Mouse (Mus musculus) embryo, embryonic 9.5 days (tissue): ENCODE data around the gene Cntrob.
"Not testable (repeated sequence)": the region's sequence is repeated elsewhere in the genome, so short reads cannot be mapped to it uniquely, and the experiment has no call there.

Source experiments
- DNase-seq: peaks from one replicate; pipeline ENCODE4 v3.0.0-alpha.2; 2017; ENCODE audit errors: extremely low spot score

Gene Cntrob

DNA sequence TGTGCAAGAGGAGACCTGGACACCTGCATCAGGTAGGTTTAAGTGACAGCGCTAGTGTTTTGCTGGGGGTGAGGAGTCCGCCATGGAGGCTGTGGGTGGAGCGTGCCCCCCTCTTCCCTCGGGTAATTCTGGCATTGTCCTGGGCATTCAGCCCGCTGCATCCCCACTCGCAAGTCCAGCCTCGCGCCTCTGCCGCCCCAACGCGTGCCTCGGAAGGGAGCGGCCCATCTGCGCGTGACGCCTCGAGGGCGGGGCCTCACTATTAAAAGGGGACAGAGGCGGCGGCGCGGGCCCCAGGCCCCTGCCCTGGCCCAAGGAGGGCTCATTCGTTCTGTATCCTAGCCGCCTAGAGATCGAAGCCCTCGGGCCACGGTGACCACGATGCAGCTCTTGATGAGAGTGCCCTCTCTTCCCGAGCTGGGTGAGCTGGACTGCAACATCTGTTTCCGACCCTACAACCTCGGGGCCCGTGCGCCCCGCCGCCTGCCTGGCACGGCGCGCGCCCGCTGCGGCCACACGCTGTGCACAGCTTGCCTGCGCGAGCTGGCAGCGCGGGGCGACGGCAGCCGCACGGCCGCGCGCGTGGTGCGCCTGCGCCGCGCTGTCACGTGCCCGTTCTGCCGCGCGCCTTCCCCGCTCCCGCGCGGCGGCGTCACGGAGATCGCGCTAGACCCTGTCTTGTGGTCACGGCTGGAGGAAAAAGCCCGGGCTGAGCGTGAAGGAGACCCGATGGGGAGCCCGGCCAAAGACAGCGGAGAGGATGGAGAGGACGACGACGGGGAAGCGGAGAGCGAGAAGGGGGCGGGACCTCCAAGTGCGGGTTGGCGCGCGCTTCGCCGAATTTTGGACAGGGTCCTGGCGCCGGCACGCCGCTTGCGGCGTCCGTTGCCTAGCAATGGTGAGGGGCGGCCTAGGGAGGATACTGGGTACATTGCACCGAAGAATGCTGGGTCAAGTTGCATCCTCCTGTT, 16.9 kb upstream of the Cntrob start, which contains the start of gene Rnf227:
Rnf227 (plus strand) TSS at position 301 of the 971 bp plus-strand sequence.
- peak; percentile 84 for DNase-seq

DNA sequence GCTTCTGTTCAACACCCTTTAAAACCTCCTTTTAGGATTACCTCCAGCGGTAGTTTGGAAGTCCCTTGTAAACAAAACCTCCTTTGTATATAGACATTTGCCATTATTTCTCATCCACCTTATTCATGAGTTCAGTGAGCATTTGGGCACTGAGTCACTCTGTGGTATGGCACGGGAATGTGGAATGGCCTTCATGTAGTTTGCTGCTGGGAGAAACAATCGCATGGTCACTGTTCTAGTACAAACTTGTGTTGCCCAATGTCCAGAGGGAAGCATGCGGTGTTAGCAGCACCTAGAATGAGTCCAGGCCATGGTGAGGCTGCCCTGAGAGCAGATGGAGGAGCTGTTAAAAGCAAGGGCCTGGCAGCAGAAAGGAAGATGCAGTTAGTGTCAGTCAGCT, 11.2 kb upstream of the Cntrob start:
- DNase-seq, result no peak

DNA sequence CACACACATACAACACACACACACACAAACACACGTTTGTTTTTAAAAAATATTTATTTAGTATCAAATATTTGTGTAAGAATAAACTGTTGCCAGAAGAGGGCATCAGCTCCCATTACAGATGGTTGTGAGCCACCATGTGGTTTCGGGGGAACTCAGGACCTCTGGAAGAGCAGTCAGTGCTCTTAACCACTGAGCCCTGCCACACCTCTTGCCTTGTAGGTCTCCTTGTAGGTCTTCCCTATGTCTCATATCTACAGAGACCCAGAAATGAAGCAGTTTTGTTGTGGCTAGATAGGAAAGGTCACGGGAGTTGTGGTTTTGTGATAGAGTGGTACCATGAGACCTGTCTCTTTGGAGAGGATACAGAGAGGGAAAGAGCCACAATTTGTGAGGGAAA, 10.3 kb upstream of the Cntrob start:
- DNase-seq, result no peak

DNA sequence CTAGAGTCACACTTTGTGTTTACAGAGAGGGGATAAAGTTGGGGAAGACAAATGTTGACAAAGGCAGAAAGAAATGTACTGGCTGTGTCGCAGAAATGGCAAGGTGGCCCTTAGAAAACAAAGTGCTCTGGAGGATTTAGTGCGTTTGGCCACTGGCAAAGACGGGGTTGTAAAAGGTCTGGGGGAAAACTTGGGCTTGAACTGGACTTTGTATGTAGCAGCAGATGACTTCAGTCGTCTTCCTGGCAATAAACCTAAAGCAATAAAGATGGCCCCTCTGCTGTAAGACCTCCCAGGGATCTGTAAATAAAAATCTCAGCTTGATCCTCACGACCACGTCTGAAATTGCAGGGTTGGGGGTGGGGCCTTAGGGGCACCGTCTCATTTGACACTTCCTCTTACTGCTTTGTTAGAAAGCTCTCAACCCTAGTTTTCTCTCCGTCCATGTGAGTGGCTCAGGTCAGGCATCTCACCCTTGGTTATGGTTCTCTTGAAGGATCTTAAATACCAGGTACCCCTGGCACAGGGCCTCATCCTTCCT, 9.2 kb upstream of the Cntrob start:
- DNase-seq, result peak; percentile 19

DNA sequence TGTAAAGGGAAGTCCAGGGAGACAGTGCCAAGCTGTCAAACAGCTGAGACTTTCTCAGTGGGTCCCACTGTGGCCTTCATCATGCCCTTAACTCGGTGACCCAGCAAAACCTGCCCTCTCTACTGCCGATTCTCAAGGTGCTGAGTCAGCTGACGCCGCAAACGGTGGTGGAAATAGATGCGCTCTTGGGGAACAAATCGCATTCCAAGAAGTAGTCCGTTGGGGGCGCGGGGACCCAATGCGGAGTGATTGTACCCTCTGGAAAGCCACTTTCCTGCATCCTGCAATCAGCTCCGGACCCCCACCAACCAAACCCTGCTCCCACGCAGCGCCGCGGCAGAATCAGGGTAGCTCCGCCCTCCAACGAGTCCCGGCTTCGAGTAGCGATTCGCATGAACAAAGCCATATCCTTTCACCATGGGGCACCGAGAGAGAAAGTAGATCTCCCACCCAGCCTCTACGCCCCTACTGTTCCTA, 8.4 kb upstream of the Cntrob start:
- peak; percentile 84 for DNase-seq

DNA sequence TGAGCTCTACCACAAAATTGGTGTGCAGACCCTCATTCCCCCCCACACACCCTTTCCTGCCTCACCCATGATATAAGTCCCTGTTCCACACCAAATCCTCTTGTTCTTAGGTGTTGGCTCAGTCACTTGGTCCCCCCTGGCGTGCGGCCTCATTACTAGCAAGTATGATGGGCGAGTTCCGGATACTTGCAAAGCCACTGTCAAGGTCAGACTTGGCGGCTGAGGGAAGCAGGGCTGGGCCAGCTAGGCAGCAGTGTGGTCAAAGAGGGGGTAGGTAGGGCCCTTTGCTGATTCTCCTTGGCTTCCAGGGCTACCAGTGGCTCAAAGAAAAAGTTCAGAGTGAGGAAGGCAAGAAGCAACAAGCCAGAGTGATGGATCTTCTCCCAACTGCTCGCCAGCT, 7.6 kb upstream of the Cntrob start:
- no peak for DNase-seq

DNA sequence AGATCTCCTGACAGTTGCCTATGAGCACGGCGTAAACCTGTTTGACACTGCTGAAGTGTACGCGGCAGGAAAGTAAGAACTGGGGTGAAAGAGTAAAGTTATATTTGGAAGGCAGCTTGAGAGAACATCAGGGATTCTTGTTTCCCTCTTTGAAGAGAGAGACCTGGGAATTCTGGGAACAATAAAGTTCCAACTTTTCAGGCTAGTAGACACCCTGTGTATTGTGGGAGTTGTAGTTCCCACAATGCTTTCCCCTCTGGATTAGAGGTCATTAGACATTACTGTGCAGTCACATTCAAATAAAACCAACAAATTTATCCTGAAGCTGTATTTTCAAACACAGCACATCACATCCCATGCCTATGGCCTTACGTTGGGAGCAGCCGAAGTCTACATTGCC, 4.9 kb upstream of the Cntrob start:
- DNase-seq, result no peak

DNA sequence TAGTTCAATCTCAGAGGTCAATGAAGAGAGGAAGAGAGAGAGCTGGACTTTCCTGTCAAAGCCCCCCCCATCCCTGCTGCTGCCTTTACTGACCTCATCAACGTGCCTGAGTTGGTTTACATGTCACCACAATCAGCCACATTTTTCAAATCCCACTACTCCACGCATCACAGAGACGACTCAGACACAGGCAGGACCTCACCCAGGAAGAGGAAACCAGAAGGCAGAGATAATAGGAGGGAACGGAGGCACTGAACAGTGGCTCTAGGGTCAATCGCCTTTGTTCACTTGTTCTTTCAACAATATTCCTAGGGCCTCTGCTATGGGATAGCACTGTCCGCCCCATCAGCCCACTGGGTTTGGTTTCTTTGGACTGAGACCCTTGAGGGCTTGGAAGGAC, 4.1 kb upstream of the Cntrob start:
- DNase-seq, result no peak

DNA sequence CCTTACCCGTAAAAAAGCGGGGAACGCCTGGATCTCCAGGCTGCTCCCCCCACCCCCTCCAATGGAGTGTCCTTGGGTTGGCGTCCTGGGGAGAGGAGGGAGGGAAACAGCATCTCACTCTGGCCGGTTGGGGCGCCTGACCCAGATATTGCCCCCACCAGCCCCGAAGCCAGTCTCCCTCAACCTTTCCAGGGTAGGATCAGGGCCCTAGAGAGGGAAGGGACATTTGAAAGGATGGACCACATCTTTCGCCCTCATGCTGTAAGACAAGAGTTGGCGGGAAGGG, 3.5 kb upstream of the Cntrob start:
- no peak for DNase-seq

DNA sequence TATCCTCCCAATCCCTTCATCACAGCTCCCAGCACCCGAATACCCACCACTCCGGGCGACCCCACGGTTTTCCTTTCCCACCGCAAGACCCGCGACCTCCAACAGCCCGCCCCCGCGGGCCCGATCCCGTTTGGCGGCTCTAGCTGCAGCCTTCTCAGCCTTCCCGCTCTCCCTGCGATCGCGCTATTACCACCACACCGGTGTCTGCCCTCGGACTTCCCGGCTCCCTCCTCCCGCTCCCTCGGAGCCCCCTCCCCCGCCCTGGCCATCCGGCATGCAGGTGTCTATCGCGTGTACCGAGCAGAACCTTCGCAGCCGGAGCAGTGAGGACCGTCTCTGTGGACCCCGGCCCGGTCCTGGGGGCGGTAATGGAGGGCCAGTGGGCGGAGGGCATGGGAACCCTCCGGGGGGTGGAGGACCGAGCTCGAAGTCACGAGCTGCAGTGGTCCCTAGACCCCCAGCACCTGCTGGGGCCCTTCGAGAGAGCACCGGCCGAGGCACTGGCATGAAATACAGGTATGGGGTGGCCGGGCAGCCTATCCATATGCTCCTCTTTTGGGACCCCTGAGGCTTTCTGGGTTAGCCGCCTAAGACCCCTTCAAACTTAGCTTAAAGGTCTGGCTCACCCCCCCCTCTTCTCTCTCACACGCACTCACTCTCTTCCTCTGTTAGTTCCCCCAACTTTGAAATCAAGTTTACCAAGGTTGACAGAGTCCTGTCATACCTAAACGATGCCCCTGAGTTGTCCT, 3.0 kb upstream of the Cntrob start:
- DNase-seq, result no peak

DNA sequence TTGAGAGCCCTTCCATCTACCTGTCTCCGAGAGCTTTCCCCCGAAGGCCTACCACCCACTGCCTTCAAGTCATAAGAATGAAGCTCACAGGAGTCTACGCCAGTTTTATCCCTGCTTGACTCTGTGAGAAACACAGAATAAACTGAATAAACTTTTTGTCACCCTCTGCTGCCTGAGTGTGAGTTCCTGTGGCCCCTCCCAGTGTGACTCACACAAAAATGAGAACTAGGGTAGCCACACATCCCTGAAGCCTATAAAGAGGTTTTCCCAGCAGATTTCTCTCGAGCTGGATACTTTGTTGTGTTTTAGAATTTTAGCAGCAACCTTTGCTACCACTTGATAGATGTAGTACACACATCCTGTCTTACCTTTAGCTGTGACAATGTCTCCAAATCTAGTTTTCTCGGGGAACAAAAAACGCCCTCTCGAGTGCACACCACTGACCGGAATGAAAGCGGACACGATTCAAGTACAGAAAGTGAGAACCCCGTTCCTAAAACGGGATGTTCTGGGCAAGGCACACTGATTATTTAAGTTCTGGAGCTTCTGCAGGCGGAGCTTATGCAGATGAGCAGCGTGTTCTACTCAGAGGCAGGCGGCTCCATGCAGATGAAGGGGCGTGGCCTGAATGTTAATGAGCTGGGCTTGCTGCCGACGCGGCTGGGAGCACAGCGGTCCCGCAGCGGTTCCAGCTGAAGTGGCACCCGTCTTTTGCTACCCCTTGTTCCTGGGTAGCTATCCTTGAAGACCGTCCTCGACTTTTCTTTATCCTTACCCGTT, 2.2 kb upstream of the Cntrob start, which contains the start of gene Kcnab3:
Kcnab3 (plus strand) TSS at position 631 of the 780 bp plus-strand sequence.
- peak; percentile 74 for DNase-seq

DNA sequence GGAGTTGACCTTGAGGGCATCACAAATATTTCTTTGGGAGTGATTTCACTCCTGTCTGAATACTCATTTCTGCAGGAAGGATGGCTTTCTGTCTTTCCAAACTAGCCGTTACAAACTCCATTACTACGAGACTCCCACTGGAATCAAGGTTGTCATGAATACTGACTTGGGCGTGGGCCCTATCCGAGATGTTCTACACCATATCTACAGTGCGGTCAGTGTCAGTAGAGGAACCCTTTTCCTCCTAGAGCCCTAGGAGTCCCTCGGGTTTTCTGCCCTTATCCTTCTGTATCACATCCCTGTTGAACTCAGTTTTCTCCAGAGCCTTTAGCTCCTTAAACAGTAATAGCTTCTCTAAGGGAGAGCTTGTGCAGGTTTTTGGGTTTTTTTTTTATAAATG, 1.2 kb upstream of the Cntrob start:
- no peak for DNase-seq

DNA sequence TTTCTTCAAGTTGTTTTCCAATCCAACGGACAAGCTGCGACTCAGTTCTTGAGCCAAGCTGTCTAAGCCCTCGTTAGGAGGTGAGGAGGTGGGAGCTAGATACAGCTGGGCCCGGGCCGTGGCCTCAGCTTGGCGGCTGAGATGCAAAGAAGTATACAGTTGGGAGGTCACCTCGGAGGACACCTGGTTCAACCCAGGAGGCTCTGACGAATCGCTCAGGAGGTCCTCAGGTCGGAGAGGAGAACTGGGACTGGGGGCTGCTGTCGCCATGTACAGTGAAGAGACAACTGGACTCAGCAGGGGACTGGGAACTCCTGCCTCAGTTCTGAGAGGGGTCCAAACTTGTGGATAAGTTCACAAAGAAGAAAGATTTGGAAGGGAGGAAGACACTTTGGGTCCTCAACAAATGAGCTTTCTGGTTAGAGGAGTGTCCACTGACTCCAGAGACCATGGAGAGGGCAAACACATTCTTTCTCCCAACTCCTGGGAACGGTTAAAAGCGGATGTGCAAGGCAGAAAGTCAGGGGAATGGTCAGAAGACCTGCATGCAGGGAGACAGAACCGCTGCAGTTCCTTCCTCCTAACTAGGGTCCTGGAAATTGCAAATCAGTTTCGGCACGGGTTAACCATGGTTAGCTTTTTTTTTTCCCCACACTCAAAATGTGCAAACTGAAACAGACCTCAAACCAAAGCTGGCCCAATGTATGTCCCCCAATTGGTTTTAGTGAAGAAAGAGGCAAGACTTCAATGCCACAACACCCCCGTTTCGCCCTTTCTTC, 693 bp downstream of the Cntrob start:
- peak; percentile 28 for DNase-seq

DNA sequence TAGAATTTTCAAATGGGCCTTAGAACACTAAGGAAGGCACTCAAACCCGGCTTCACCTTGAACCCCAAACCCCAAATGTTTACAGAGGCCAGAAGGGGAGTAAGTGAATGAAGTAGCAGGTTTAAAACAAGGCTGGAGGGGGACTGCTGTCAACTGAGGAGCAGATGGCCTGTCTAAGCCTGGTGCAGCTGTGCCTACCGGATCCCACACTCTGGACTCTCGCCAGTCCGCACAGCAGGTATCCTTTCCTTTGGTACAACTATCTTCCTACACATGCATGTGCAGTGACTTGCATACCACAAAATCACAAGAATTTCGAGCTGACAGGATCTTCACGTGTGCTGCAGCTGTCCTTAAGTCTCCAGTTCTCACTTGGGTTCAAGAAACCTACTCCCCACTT, 1.6 kb downstream of the Cntrob start:
- no peak for DNase-seq

DNA sequence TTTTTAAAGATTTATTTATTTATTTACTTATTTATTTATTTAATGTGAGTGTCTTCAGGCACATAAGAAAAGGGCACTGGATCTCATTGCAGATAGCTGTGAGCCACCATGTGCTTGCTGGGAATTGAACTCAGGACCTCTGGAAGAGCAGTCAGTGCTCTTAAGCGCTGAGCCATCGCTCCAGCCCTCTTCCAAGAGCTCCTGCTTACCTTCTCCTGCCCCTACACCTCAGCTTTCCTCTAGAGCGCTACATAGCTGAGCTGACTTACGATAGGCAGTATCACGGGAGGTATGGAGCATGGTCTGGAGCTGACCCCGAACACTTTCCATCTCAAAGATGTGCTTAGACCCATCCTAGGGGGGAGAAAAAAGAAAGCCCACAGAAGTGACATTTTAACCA, 2.0 kb downstream of the Cntrob start:
- DNase-seq, result no peak

DNA sequence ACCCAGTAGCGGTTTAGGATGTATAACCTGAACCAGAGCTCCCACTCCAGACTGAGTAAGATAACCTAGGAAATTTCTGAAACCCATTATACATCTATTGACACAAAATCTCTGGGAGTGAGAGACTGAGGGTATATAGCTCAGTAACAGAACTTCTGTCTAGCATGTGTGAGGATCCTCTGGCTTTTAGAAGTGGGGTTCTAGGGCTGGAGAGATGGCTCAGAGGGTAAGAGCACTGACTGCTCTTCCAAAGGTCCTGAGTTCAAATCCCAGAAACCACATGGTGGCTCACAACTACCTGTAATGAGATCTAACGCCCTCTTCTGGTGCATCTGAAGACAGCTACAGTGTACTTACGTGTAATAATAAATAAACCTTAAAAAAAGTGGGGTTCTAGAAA, 5.6 kb downstream of the Cntrob start:
- DNase-seq, result not testable (repeated sequence)

DNA sequence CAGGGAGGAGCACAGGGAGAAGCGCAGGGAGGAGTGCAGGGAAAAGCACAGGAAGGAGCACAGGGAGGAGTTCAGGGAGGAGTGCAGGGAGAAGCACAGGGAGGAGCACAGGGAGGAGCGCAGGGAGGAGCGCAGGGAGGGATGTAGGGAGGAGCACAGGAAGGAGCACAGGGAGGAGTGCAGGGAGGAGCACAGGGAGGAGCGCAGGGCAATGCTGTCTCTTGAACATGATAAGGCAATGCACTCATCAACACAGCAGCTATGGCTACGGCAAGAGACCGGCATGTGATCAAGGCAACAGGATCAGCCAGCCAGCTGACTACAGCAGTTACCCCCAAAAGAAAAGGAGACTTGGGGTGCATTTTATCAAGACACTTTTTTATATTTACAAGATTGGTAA, 7.2 kb downstream of the Cntrob start:
- no peak for DNase-seq

DNA sequence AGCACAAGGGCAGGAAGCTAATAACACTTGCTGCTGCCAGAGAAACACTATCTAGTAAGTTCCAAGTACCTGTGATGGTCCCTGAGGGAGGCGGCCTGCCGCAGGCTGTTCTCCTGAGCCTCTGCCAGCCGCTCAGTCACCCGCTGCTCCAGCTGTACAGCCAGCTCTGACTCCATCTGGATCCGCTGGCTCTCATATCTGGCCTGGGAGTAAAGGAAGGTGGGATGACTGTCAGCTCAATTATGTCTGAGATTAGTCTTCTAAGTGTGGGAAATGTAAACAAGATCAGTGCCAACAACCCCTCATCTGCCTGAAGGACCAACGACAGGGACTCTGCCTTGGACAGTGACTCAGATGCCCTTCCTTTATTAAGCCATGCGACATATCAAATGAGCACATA, 12.3 kb downstream of the Cntrob start:
- DNase-seq, result no peak

DNA sequence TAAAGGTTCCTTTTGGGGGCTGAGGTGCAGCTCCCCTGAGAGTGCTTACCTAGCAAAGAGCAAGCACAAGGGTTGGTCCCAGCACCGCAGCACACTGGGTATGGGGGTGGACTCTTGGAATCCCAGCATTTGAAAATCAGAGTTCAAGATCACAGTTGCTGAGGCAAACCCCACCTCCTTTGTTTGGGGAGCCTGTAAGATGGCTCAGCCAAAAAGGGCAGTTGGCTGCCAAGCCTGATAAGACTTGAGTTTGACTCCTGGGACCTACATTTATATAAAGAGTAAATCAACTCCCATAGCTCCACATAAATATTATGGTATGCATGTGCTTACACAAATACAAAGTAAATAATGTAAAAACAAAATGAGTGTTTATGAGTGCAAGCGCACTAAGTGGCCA, 17.5 kb downstream of the Cntrob start:
- DNase-seq, result no peak

DNA sequence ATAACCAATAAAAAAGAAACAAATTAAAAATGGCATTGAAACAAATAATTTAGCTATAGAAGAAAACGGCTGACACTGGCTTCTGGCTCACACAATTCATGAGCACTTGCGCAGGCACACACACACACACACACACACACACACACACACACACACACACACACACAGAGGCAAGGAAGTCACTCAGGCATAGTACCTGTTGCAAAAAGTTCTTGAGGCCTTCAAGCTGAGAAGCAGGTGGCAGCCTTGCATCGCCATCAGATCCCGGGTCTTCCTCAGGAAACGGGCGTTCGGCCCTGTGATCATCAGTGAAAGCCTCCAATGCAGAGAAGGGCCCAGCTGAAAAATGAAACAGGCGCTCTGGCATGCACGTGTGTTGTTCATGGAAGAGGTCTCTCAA, 18.3 kb downstream of the Cntrob start:
- DNase-seq, result no peak

DNA sequence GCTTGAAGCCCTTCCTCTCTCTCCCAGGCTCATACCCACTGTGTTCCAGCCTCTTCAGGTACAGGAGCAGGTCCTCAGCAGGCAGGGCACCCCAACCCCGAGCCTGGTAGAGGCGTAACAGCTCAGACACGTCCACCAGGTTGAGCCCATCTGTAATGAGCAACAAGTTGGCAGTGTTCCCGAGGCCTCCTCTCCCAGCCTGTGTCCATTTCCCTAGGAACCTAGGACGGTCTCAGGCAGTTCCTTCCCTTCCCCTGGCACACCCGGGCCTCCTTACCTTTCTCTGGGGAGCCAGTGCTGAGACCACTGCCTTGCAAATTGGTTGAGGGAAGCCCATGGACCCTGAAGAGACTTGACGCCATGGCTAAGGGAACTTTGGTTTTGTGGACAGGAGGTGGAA, 20.8 kb downstream of the Cntrob start:
- DNase-seq, result no peak
